Mouse (Mus musculus) hindbrain, embryonic 11.5 days (tissue): Measurements from ENCODE around the gene Bmp6. TPM values are rescaled to one million over a fixed set of nuclear protein-coding genes. Genes with fewer than 3 reads are reported as not detected.

Experiments used
- ATAC-seq: fragments of 200-750 bp; cut with Nextera tagmentation; 2 replicates; pipeline ENCODE4 v1.8.0; 2017; ENCODE audit warnings: mild to moderate bottlenecking, moderate TSS enrichment, moderate library complexity; ENCODE audit not compliant: low FRiP score
- DNase-seq: peaks from one replicate; pipeline ENCODE4 v3.0.0-alpha.2; 2015; ENCODE audit warnings: low spot score
- H3K27ac ChIP-seq: fragments of 300-500 bp; sonication (generic); 2 replicates; pipeline ENCODE4 v1.5.1; 2014; ENCODE audit warnings: mild to moderate bottlenecking, low read depth, low read length
- H3K27me3 ChIP-seq: fragments of 300-500 bp; sonication (generic); 2 replicates; pipeline ENCODE4 v1.6.1; 2014; ENCODE audit warnings: mild to moderate bottlenecking, low read length, moderate library complexity, mixed read lengths; ENCODE audit not compliant: control insufficient read depth, insufficient read depth
- H3K36me3 ChIP-seq: fragments of 300-500 bp; sonication (generic); 2 replicates; pipeline ENCODE4 v1.6.1; 2014; ENCODE audit warnings: mild to moderate bottlenecking, low read length, moderate library complexity, mixed read lengths; ENCODE audit not compliant: control insufficient read depth, insufficient read depth
- H3K4me1 ChIP-seq: fragments of 300-500 bp; sonication (generic); replicated peaks from 2 replicates; pipeline ENCODE4 v1.6.1; 2014; ENCODE audit warnings: low read length, mixed read lengths; ENCODE audit not compliant: control insufficient read depth, insufficient read depth
- H3K4me2 ChIP-seq: fragments of 300-500 bp; sonication (generic); replicated peaks from 2 replicates; pipeline ENCODE4 v1.6.1; 2014; ENCODE audit warnings: mild to moderate bottlenecking, low read depth, low read length
- H3K4me3 ChIP-seq: fragments of 300-500 bp; sonication (generic); 2 replicates; pipeline ENCODE4 v1.5.1; 2014; ENCODE audit warnings: low read depth, low read length
- H3K9ac ChIP-seq: fragments of 300-500 bp; sonication (generic); 2 replicates; pipeline ENCODE4 v1.6.1; 2014; ENCODE audit warnings: low read depth, low read length
- H3K9me3 ChIP-seq: fragments of 300-500 bp; sonication (generic); 2 replicates; pipeline ENCODE4 v1.6.1; 2016; ENCODE audit warnings: low read length; ENCODE audit not compliant: control insufficient read depth
- WGBS: fragments of 180-500 bp; shearing (Covaris S2); extraction: QIAGEN DNeasy Blood & Tissue Kit; methylation state at CpG from one replicate; pipeline ENCODE4 v1.1.7; 2014; 5-methylcytosine and 5-hydroxymethylcytosine counted together
- polyA plus RNA-seq: library from polyadenylated mRNA; unstranded; fragments of >200 nt; fragmentation: Nextera tagmentation; extraction: Ambion mirVana; gene quantifications from 2 replicates; pipeline ENCODE4 v1.2.1, GENCODE M21; 2014

The Bmp6 gene
- polyA plus RNA-seq, result 2.6 and 3.2 TPM in 2 replicates

- peaks cover 13% of the 10 kb centered on the region for H3K4me1 ChIP-seq
- H3K27me3 ChIP-seq, result peaks cover 39% of the 10 kb centered on the region
- ATAC-seq (peak; percentile 85), DNase-seq (peak; percentile 77)
- H3K4me3 ChIP-seq, result peak within 1 kb of the TSS; percentile 37
- no peaks in the 10 kb centered on the region for H3K9me3 ChIP-seq
- 2% methylated on average over 54 of the region's 54 CpGs for WGBS
- H3K36me3 ChIP-seq, result no peaks in the 10 kb centered on the region
- no peak within 1 kb of the TSS for H3K27ac ChIP-seq
- H3K9ac ChIP-seq, result peak within 1 kb of the TSS; percentile 27; the same call in 1 of the 2 replicates
- H3K4me2 ChIP-seq, result peak within 1 kb of the TSS; percentile 61
These were observed at the start of gene Bmp6 for GRCm38 (mm10) chr13:38344713-38345430. TSS of gene Bmp6 (plus strand) at chr13:38345107.

DNA sequence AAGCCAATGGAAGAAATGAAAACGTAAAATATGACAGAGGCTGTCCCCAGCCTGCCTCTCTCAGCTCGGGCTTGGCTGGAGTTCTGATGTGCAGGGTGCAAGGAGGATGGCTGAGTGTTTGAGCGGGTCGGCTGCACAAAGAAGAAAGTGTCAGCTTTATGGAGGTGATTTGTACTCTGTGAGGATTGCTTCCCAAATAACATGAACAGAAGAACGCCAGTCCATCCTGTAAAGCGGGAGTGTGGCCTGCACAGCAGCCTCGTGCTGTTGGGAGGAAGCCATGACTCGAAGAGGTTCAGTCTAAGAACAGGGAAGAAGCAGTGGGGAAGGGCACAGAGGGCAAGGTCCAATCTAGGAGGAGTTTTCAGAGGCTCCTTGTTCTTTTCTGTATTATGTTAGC is 48.7 kb upstream of the Bmp6 start:
- Histone ChIP-seq H3K27me3 (no peaks in the 10 kb centered on the region), H3K4me3 (no peak overlapping the region), H3K36me3 (no peaks in the 10 kb centered on the region), H3K9ac (no peak overlapping the region), H3K27ac (no peak overlapping the region), H3K4me2 (no peak overlapping the region), H3K9me3 (no peaks in the 10 kb centered on the region), H3K4me1 (no peaks in the 10 kb centered on the region)
- ATAC-seq, result no peak
- no peak for DNase-seq
- 81% methylated on average over 8 of the region's 8 CpGs for WGBS

DNA sequence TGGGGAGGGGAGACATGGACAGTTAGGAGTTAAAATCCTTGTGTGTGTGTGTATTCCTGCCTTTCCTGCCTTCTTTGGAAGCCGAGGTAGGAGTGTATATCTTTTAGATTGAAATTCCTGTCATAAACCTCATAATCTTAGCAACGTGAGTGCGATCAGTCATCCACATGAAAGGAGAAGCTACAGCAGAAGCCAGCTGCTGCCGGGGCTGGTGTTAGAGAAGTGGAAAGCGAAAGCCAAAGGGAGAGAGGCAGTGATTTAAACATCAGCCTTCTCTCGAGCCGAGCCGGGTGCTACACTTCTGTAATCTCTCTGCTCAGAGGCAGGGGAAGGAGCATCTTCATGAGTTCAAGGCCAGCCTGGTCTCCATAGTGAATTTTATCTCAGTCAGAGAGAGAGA is 48.3 kb upstream of the Bmp6 start:
- ATAC-seq (no peak), DNase-seq (no peak)
- no peaks in the 10 kb centered on the region for H3K27me3 ChIP-seq
- H3K9ac ChIP-seq, result no peak overlapping the region
- WGBS, result 84% methylated on average over 8 of the region's 8 CpGs
- H3K36me3 ChIP-seq, result no peaks in the 10 kb centered on the region
- no peaks in the 10 kb centered on the region for H3K9me3 ChIP-seq
- H3K4me2 ChIP-seq, result no peak overlapping the region
- H3K4me1 ChIP-seq, result no peaks in the 10 kb centered on the region
- H3K4me3 ChIP-seq, result no peak overlapping the region
- no peak overlapping the region for H3K27ac ChIP-seq

DNA sequence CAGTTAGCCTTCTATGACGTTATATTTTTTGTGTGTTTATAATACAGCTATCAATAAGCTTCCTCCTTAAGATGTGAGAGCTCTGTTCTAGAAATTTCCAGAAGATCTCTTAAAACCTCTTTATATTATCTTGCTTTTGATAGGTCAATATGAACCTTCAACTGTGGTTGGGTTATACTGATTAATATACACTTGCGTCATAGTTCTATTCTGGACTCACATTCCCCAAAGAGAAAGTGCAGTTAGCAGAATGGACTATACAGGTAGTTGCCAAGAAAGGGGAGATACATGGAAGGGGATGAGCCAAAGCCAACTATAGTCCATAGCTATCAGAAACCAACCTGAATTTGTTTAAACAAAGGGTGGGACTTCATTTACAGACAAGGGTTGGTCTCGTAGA is 33.8 kb upstream of the Bmp6 start:
- no peaks in the 10 kb centered on the region for H3K27me3 ChIP-seq
- H3K27ac ChIP-seq, result no peak overlapping the region
- H3K4me1 ChIP-seq, result no peaks in the 10 kb centered on the region
- H3K4me3 ChIP-seq, result no peak overlapping the region
- WGBS, result 92% methylated on average over 3 of the region's 3 CpGs
- DNase-seq (no peak), ATAC-seq (no peak)
- no peak overlapping the region for H3K4me2 ChIP-seq
- H3K9ac ChIP-seq, result no peak overlapping the region
- no peaks in the 10 kb centered on the region for H3K36me3 ChIP-seq
- no peaks in the 10 kb centered on the region for H3K9me3 ChIP-seq

DNA sequence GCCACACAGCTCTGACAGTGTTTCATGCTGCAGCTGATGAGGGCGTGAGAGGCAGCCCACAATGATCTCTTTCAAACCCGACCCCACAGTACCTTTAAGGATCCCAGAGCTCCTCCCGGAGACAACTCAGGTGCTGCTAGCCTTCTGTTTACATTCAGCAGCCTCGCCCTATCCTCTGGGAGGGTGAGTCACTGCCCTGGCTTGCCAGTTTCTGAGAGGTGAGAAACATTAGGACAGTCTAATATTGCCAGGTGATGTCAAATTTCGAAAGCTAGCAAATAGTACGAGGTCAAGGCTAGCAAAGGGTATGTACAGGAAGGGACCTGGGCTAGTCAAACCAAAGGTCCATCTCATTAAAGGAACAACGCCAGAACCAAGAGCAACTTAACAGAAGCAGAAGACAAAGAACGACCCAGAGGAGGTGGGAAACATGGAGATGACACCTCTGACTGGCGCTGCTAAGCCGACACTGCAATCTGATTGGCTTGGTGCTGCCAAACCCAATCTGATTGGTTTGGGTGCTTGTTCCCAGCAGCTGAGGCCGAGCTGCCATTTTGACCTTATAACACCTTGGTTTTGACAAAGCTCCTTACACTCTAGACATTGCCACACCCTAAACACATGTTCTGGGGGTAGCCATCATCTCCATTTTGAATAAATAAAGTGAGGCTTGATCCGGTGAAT is 32.4 kb upstream of the Bmp6 start:
- H3K4me1 ChIP-seq, result no peaks in the 10 kb centered on the region

GRCm38 (mm10) chr13:38314590-38314989 is 30.3 kb upstream of the Bmp6 start:
- H3K27ac ChIP-seq, result no peak overlapping the region
- no peak for ATAC-seq

More for the DNA sequence above, 32.4 kb upstream of the Bmp6 start:
- Histone ChIP-seq H3K36me3 (no peaks in the 10 kb centered on the region), H3K4me2 (no peak overlapping the region), H3K27me3 (no peaks in the 10 kb centered on the region), H3K9me3 (no peaks in the 10 kb centered on the region), H3K4me3 (no peak overlapping the region), H3K27ac (no peak overlapping the region), H3K9ac (no peak overlapping the region)
- DNase-seq (no peak), ATAC-seq (no peak)
- 83% methylated on average over 12 of the region's 12 CpGs for WGBS

GRCm38 (mm10) chr13:38318418-38318817 is 26.5 kb upstream of the Bmp6 start:
- H3K27ac ChIP-seq, result no peak overlapping the region
- no peak overlapping the region for H3K4me3 ChIP-seq
- no peaks in the 10 kb centered on the region for H3K4me1 ChIP-seq
- no peaks in the 10 kb centered on the region for H3K9me3 ChIP-seq
- no peaks in the 10 kb centered on the region for H3K27me3 ChIP-seq
- DNase-seq (no peak), ATAC-seq (no peak)
- 100% methylated on average over 1 of the region's 1 CpGs for WGBS
- H3K4me2 ChIP-seq, result no peak overlapping the region
- no peaks in the 10 kb centered on the region for H3K36me3 ChIP-seq
- H3K9ac ChIP-seq, result no peak overlapping the region

More at GRCm38 (mm10) chr13:38314590-38314989, 30.3 kb upstream of the Bmp6 start:
- Histone ChIP-seq H3K4me1 (no peaks in the 10 kb centered on the region), H3K4me2 (no peak overlapping the region), H3K36me3 (no peaks in the 10 kb centered on the region), H3K4me3 (no peak overlapping the region), H3K27me3 (no peaks in the 10 kb centered on the region), H3K9me3 (no peaks in the 10 kb centered on the region), H3K9ac (no peak overlapping the region)
- WGBS, result 80% methylated on average over 7 of the region's 7 CpGs
- no peak for DNase-seq

DNA sequence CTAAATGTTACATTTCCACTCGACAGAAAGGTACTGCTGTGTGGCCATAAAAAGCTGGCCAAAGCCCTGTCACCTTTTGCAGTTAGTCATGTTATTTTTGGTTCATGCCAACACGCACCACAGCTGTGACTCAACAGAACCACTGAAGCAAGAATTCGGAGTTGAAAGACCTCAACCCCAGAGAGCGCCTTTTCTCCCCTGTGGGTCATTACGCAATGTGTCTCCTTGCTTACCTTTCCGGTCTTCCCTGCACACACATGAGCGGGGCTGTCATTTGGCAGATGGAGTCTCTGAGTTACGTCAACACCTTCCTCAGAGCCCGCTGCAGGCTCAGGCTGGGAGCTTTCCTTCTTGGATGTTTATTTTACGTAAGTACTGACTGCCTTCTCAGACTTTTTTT is 24.6 kb upstream of the Bmp6 start:
- Histone ChIP-seq H3K27me3 (no peaks in the 10 kb centered on the region), H3K9ac (no peak overlapping the region), H3K4me1 (no peaks in the 10 kb centered on the region), H3K9me3 (no peaks in the 10 kb centered on the region), H3K36me3 (no peaks in the 10 kb centered on the region), H3K4me3 (no peak overlapping the region), H3K4me2 (no peak overlapping the region), H3K27ac (no peak overlapping the region)
- no peak for DNase-seq
- no peak for ATAC-seq
- WGBS, result 71% methylated on average over 10 of the region's 10 CpGs

GRCm38 (mm10) chr13:38324452-38324851 is 20.5 kb upstream of the Bmp6 start:
- 80% methylated on average over 10 of the region's 10 CpGs for WGBS
- H3K9ac ChIP-seq, result no peak overlapping the region
- DNase-seq (no peak), ATAC-seq (no peak)
- H3K9me3 ChIP-seq, result no peaks in the 10 kb centered on the region
- H3K36me3 ChIP-seq, result no peaks in the 10 kb centered on the region
- no peaks in the 10 kb centered on the region for H3K27me3 ChIP-seq
- H3K4me1 ChIP-seq, result no peaks in the 10 kb centered on the region
- no peak overlapping the region for H3K27ac ChIP-seq
- no peak overlapping the region for H3K4me3 ChIP-seq
- H3K4me2 ChIP-seq, result no peak overlapping the region
